Mouse (Mus musculus): ENCODE measurements around the gene Vmn2r77. TPM values are rescaled to one million over a fixed set of nuclear protein-coding genes. Genes with fewer than 3 reads are reported as not detected.
"Not testable (repeated sequence)": the region's sequence is repeated elsewhere in the genome, so short reads cannot be mapped to it uniquely, and the experiment has no call there.

Vmn2r77 gene
- not detected in 2 replicates for polyA plus RNA-seq (2015; fragmentation: Nextera tagmentation; extraction: Ambion mirVana)

DNA sequence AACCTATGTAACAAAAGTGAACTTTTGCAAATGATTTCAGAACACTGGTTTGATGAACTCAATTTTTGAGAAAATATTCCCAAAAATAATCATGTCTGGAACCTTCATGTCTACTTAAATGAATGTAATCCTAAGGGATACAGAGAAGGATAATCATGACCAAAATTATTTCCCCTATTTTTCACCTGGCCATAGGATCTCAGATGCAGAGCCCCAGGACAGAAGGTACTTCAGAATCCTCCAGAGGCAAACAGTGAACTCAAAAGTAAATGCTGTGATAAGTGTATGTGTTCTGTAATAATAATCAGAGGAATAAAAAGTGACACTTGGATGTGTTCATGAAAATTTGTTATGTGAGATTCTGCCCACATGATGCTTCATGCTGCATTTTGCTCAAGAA is at the start of gene Vmn2r77:
Gene Vmn2r77, plus strand, starts transcription at position 301 of the 400 bp plus-strand sequence.
- Histone ChIP-seq H3K9ac (no peak within 1 kb of the TSS), H3K36me3 (no peaks in the 10 kb centered on the region), H3K4me3 (no peak within 1 kb of the TSS), H3K4me2 (no peak within 1 kb of the TSS), H3K27ac (replicated peaks) (no peak within 1 kb of the TSS), H3K9me3 (no peaks in the 10 kb centered on the region), H3K4me1 (replicated peaks) (no peaks in the 10 kb centered on the region), H3K27me3 (no peaks in the 10 kb centered on the region)
- ATAC-seq (ENCODE audit: low read depth) = no peak

- Histone ChIP-seq H3K27me3 (no peaks in the 10 kb centered on the region), H3K4me1 (replicated peaks) (no peaks in the 10 kb centered on the region), H3K36me3 (no peaks in the 10 kb centered on the region), H3K27ac (replicated peaks) (no peak overlapping the region), H3K9ac (no peak overlapping the region), H3K4me2 (no peak overlapping the region), H3K4me3 (no peak overlapping the region), H3K9me3 (no peaks in the 10 kb centered on the region)
- no peak for ATAC-seq (ENCODE audit: low read depth)
- WGBS = 95% methylated on average over 1 of the region's 1 CpGs
Observed at GRCm38 (mm10) chr7:86760751-86761150, 34.1 kb upstream of the Vmn2r77 start.

- Histone ChIP-seq H3K36me3 (no peaks in the 10 kb centered on the region), H3K27ac (replicated peaks) (no peak overlapping the region), H3K4me2 (no peak overlapping the region), H3K4me1 (replicated peaks) (no peaks in the 10 kb centered on the region), H3K9ac (no peak overlapping the region), H3K4me3 (no peak overlapping the region), H3K27me3 (no peaks in the 10 kb centered on the region), H3K9me3 (no peaks in the 10 kb centered on the region)
- ATAC-seq (ENCODE audit: low read depth) = no peak
Observed at GRCm38 (mm10) chr7:86764628-86765027, 30.2 kb upstream of the Vmn2r77 start.

DNA sequence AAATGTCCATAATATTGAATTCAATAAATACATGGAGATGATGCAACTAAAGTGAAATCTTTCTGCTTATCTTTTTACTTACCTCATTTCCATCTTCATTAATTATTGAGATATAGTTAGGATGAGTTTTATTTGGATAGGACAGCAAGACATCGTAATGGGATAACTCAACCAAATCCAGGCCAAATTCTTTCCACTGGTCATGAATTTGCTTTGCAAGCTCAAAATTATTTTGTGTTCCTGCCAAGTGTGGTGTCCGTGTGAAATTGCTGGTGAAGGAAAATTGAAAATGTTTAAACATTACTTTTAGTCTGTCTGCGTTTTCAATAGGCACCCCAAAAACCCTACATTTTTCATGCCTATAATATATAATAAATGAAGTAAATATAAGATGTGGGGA is 23.2 kb upstream of the Vmn2r77 start:
- no peak overlapping the region for H3K4me2 ChIP-seq
- WGBS = 89% methylated on average over 3 of the region's 3 CpGs
- ATAC-seq (ENCODE audit: low read depth) = no peak

GRCm38 (mm10) chr7:86775617-86776325 is 19.1 kb upstream of the Vmn2r77 start, which contains the start of gene Folh1:
Gene Folh1, minus strand, starts transcription at chr7:86775943.
- no peak within 1 kb of the TSS for H3K9ac ChIP-seq
- H3K27ac ChIP-seq (replicated peaks) = no peak within 1 kb of the TSS
- H3K4me2 ChIP-seq = peak within 1 kb of the TSS; percentile 47
- H3K36me3 ChIP-seq = no peaks in the 10 kb centered on the region
- H3K27me3 ChIP-seq = no peaks in the 10 kb centered on the region
- ATAC-seq (ENCODE audit: low read depth) = peak; percentile 59; the same call in 1 of the 2 replicates
- H3K4me1 ChIP-seq (replicated peaks) = peaks cover 11% of the 10 kb centered on the region
- WGBS = 5% methylated on average over 11 of the region's 11 CpGs
- H3K4me3 ChIP-seq = peak within 1 kb of the TSS; percentile 18
- H3K9me3 ChIP-seq = no peaks in the 10 kb centered on the region

More for the DNA sequence above, 23.2 kb upstream of the Vmn2r77 start:
- Histone ChIP-seq H3K36me3 (no peaks in the 10 kb centered on the region), H3K9me3 (no peaks in the 10 kb centered on the region), H3K4me1 (replicated peaks) (peaks cover 11% of the 10 kb centered on the region), H3K27me3 (no peaks in the 10 kb centered on the region), H3K4me3 (no peak overlapping the region), H3K9ac (no peak overlapping the region), H3K27ac (replicated peaks) (no peak overlapping the region)

DNA sequence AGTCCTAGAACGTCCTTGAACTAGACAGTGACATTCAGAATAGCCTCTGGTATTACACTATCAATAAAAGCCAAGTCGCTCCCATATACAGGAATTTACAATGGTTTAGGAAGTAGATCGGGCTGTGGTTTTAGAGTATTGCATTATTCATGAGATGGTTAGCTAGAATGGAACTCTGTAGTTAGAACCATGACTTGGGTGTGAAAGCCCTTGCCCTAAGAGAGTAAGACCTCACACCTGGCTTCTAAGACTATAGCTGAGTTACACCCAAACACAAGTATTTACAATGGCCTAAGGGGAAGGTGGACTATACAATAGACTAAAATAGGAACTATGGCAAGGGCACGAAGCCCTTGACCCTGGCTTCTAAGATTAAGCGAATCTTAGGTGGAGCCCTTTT is 20.4 kb downstream of the Vmn2r77 start:
- not testable (repeated sequence) for H3K4me3 ChIP-seq; ATAC-seq (ENCODE audit: low read depth); H3K36me3 ChIP-seq; H3K27ac ChIP-seq (replicated peaks); H3K27me3 ChIP-seq; H3K9me3 ChIP-seq; H3K4me2 ChIP-seq; H3K4me1 ChIP-seq (replicated peaks); H3K9ac ChIP-seq
- 85% methylated on average over 5 of the region's 5 CpGs for WGBS

GRCm38 (mm10) chr7:86815716-86816115 is 20.9 kb downstream of the Vmn2r77 start:
- H3K4me1 ChIP-seq (replicated peaks); H3K4me2 ChIP-seq; H3K27me3 ChIP-seq; H3K4me3 ChIP-seq; H3K9me3 ChIP-seq; ATAC-seq (ENCODE audit: low read depth); H3K9ac ChIP-seq; H3K36me3 ChIP-seq; H3K27ac ChIP-seq (replicated peaks): not testable (repeated sequence)
- 90% methylated on average over 6 of the region's 6 CpGs for WGBS

DNA sequence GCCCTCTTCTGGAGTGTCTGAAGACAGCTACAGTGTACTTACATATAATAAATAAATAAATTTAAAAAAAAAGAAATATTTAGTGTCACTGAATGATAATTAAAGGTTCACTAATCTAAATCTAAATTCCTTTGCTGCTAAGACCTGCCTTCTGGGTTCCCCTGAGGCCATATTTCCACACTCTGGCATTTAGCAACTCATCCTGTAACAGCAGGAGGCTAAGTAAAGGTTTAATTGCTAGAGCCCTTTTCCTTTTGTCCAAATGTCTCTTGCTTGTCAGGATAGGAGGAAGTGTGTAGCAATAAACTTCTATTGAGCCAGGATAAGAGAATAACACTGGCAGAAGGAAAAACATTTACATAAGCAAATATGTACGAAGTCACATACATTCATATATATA is 21.6 kb downstream of the Vmn2r77 start:
- Histone ChIP-seq H3K4me3 (no peak overlapping the region), H3K9me3 (no peaks in the 10 kb centered on the region), H3K4me1 (replicated peaks) (no peaks in the 10 kb centered on the region), H3K36me3 (no peaks in the 10 kb centered on the region), H3K27ac (replicated peaks) (no peak overlapping the region), H3K27me3 (no peaks in the 10 kb centered on the region), H3K9ac (no peak overlapping the region), H3K4me2 (no peak overlapping the region)
- ATAC-seq (ENCODE audit: low read depth) = no peak
- 71% methylated on average over 1 of the region's 1 CpGs for WGBS

Other genes with a start within 250 kb of the Vmn2r77 start
- not detected in 2 replicates for gene Olfr295, start 211.2 kb upstream of the Vmn2r77 start, polyA plus RNA-seq (2015; fragmentation: Nextera tagmentation; extraction: Ambion mirVana)
- not detected in 2 replicates for gene Olfr294, start 178.4 kb upstream of the Vmn2r77 start, polyA plus RNA-seq (2015; fragmentation: Nextera tagmentation; extraction: Ambion mirVana)
- not detected in 2 replicates for gene Olfr293, start 146.0 kb upstream of the Vmn2r77 start, polyA plus RNA-seq (2015; fragmentation: Nextera tagmentation; extraction: Ambion mirVana)
- gene Olfr292, start 106.7 kb upstream of the Vmn2r77 start, polyA plus RNA-seq (2015; fragmentation: Nextera tagmentation; extraction: Ambion mirVana) = not detected in 2 replicates
- 0.30 and 0.43 TPM in 2 replicates for gene Folh1, start 19.1 kb upstream of the Vmn2r77 start, polyA plus RNA-seq (2015; fragmentation: Nextera tagmentation; extraction: Ambion mirVana)
- not detected in 2 replicates for gene Vmn2r78, start 120.1 kb downstream of the Vmn2r77 start, polyA plus RNA-seq (2015; fragmentation: Nextera tagmentation; extraction: Ambion mirVana)
- not detected in 2 replicates for gene Vmn2r79, start 201.1 kb downstream of the Vmn2r77 start, polyA plus RNA-seq (2015; fragmentation: Nextera tagmentation; extraction: Ambion mirVana)